Mouse (Mus musculus) midbrain, postnatal 0 days (tissue): ENCODE data around the gene Hist1h1t. TPM values are rescaled to one million over a fixed set of nuclear protein-coding genes. Genes with fewer than 3 reads are reported as not detected.

Source experiments
- ATAC-seq: fragments of 200-750 bp; cut with Nextera tagmentation; 2 replicates; pipeline ENCODE4 v1.8.0; 2017; ENCODE audit warnings: moderate number of reproducible peaks, mild to moderate bottlenecking, moderate TSS enrichment, moderate library complexity; ENCODE audit not compliant: low FRiP score
- DNase-seq: peaks from one replicate; pipeline ENCODE4 v3.0.0-alpha.2; 2015; ENCODE audit warnings: low spot score
- H3K27ac ChIP-seq: fragments of 300-500 bp; sonication (generic); 2 replicates; pipeline ENCODE4 v1.5.1; 2014; ENCODE audit warnings: low read depth, mild to moderate bottlenecking, low read length, mixed read lengths
- H3K27me3 ChIP-seq: fragments of 300-500 bp; sonication (generic); 2 replicates; pipeline ENCODE4 v1.6.1; 2014; ENCODE audit warnings: low read length, control low read depth, mixed read lengths; ENCODE audit not compliant: insufficient read depth
- H3K36me3 ChIP-seq: fragments of 300-500 bp; sonication (generic); 2 replicates; pipeline ENCODE4 v1.6.1; 2014; ENCODE audit warnings: low read length, control low read depth, mixed read lengths; ENCODE audit not compliant: insufficient read depth
- H3K4me1 ChIP-seq: fragments of 300-500 bp; sonication (generic); 2 replicates; pipeline ENCODE4 v1.6.1; 2014; ENCODE audit warnings: mild to moderate bottlenecking, control low read depth, antibody characterized with exemption, low read length, mixed read lengths; ENCODE audit not compliant: insufficient read depth
- H3K4me2 ChIP-seq: fragments of 300-500 bp; sonication (generic); 2 replicates; pipeline ENCODE4 v1.6.1; 2014; ENCODE audit warnings: low read depth, mild to moderate bottlenecking, low read length, mixed read lengths; ENCODE audit not compliant: poor library complexity, severe bottlenecking
- H3K4me3 ChIP-seq: fragments of 300-500 bp; sonication (generic); 2 replicates; pipeline ENCODE4 v1.5.1; 2014; ENCODE audit warnings: low read depth, mild to moderate bottlenecking, low read length, moderate library complexity
- H3K9ac ChIP-seq: fragments of 300-500 bp; sonication (generic); replicated peaks from 2 replicates; pipeline ENCODE4 v1.6.1; 2014; ENCODE audit warnings: mild to moderate bottlenecking, low read length, moderate library complexity, mixed read lengths; ENCODE audit not compliant: poor library complexity, severe bottlenecking
- H3K9me3 ChIP-seq: fragments of 300-500 bp; sonication (generic); 2 replicates; pipeline ENCODE4 v1.6.1; 2016; ENCODE audit warnings: low read length, control low read depth
- CTCF ChIP-seq: IDR thresholded peaks from 2 replicates; pipeline ENCODE4 v1.5.1; 2016; ENCODE audit warnings: antibody characterized with exemption, mild to moderate bottlenecking
- WGBS: fragments of 180-500 bp; shearing (Covaris S2); extraction: QIAGEN DNeasy Blood & Tissue Kit; methylation state at CpG from one replicate; pipeline ENCODE4 v1.1.7; 2014; 5-methylcytosine and 5-hydroxymethylcytosine counted together
- polyA plus RNA-seq: library from polyadenylated mRNA; unstranded; fragments of >200 nt; fragmentation: Nextera tagmentation; extraction: Ambion mirVana; gene quantifications from 2 replicates; pipeline ENCODE4 v1.2.1, GENCODE M21; 2015
- total RNA-seq: library from RNA; depleted of rRNA; stranded (reverse); fragments of >200 nt; gene quantifications from 2 replicates; pipeline ENCODE4 v1.2.3, GENCODE M21; 2014

Hist1h1t gene
- total and polyA plus RNA-seq, 2 experiments from 2014 or later, result 0.93 TPM; not detected in 1

- Histone ChIP-seq H3K27me3 (no peaks in the 10 kb centered on the region), H3K4me3 (no peak overlapping the region), H3K9me3 (no peaks in the 10 kb centered on the region), H3K4me1 (no peaks in the 10 kb centered on the region), H3K9ac (no peak overlapping the region), H3K27ac (no peak overlapping the region), H3K36me3 (no peaks in the 10 kb centered on the region), H3K4me2 (no peak overlapping the region)
- DNase-seq, result no peak
- WGBS, result 82% methylated on average over 4 of the region's 4 CpGs
- no peak for TF ChIP-seq CTCF
- no peak for ATAC-seq
These were observed 28.6 kb downstream of the Hist1h1t start for GRCm38 (mm10) chr13:23724239-23724638.

DNA sequence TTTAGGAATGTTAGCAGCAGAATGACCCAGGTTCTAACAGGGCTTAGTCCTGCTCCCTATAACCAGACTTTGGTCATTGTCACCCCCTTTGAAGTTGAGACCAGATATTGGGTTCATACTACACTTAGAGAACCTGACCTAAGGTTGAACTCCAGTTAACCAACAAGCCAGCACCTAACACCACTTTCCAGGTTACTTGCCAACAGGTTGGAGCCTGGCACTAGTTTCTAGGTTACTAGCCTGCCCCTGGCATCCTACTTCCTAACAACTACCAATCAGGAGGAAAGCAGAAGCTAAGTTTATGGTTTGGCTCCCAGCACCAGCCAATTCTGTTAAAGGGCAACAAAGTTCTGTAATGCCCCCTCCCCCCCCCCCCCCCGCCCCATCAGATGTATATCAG, 29.6 kb downstream of the Hist1h1t start:
- no peak for TF ChIP-seq CTCF
- Histone ChIP-seq H3K36me3 (no peaks in the 10 kb centered on the region), H3K27me3 (no peaks in the 10 kb centered on the region), H3K27ac (no peak overlapping the region), H3K4me2 (no peak overlapping the region), H3K9ac (no peak overlapping the region), H3K4me1 (no peaks in the 10 kb centered on the region), H3K9me3 (no peaks in the 10 kb centered on the region), H3K4me3 (no peak overlapping the region)
- ATAC-seq (no peak), DNase-seq (no peak)
- no CpG with 5 or more reads among the region's 1 CpGs for WGBS

GRCm38 (mm10) chr13:23728472-23729191, 33.0 kb downstream of the Hist1h1t start:
- Histone ChIP-seq H3K27me3 (no peaks in the 10 kb centered on the region), H3K36me3 (no peaks in the 10 kb centered on the region), H3K4me2 (no peak overlapping the region), H3K4me3 (no peak overlapping the region), H3K27ac (no peak overlapping the region), H3K9ac (no peak overlapping the region), H3K9me3 (no peaks in the 10 kb centered on the region), H3K4me1 (no peaks in the 10 kb centered on the region)
- TF ChIP-seq CTCF, result no peak
- ATAC-seq, result no peak
- 84% methylated on average over 18 of the region's 18 CpGs for WGBS
- no peak for DNase-seq

- ATAC-seq, result no peak
These were observed 33.5 kb downstream of the Hist1h1t start for GRCm38 (mm10) chr13:23729192-23729525.

DNA sequence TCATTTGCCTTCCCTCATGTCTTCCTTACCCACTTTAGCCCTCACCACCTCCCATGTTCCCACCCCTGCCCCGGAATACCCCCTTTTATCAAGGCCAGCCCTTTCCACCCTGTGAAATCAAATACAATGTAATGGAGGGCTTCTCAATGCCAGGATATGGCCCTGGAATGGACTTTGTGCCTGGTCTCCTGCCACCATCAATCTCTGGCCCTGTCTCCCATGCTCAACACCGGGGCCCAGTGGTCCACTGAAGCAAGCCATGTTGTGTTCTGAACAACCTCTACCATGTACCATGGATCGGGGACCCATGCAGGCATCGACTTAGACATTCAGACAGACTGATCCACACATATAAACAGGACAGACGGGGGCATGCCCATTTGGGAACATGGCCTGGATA, 34.1 kb downstream of the Hist1h1t start:
- H3K27ac ChIP-seq, result no peak overlapping the region
- TF ChIP-seq CTCF, result no peak
- no peaks in the 10 kb centered on the region for H3K27me3 ChIP-seq
- DNase-seq (no peak), ATAC-seq (no peak)
- H3K4me2 ChIP-seq, result no peak overlapping the region
- no peak overlapping the region for H3K4me3 ChIP-seq
- H3K9ac ChIP-seq, result no peak overlapping the region
- H3K4me1 ChIP-seq, result no peaks in the 10 kb centered on the region
- no peaks in the 10 kb centered on the region for H3K36me3 ChIP-seq
- no peaks in the 10 kb centered on the region for H3K9me3 ChIP-seq
- 91% methylated on average over 5 of the region's 5 CpGs for WGBS

More at GRCm38 (mm10) chr13:23729192-23729525, 33.5 kb downstream of the Hist1h1t start:
- H3K4me2 ChIP-seq, result no peak overlapping the region
- no peak overlapping the region for H3K4me3 ChIP-seq
- no peaks in the 10 kb centered on the region for H3K36me3 ChIP-seq
- H3K9ac ChIP-seq, result no peak overlapping the region
- no peaks in the 10 kb centered on the region for H3K9me3 ChIP-seq
- no peaks in the 10 kb centered on the region for H3K4me1 ChIP-seq
- no peak overlapping the region for H3K27ac ChIP-seq
- no peak for DNase-seq
- WGBS, result 89% methylated on average over 9 of the region's 9 CpGs
- no peak for TF ChIP-seq CTCF
- no peaks in the 10 kb centered on the region for H3K27me3 ChIP-seq

- H3K9me3 ChIP-seq, result no peaks in the 10 kb centered on the region
- TF ChIP-seq CTCF, result no peak
- H3K27ac ChIP-seq, result no peak overlapping the region
- H3K36me3 ChIP-seq, result no peaks in the 10 kb centered on the region
- H3K27me3 ChIP-seq, result no peaks in the 10 kb centered on the region
- no peak overlapping the region for H3K4me2 ChIP-seq
- no peaks in the 10 kb centered on the region for H3K4me1 ChIP-seq
- no peak overlapping the region for H3K4me3 ChIP-seq
- WGBS, result 61% methylated on average over 8 of the region's 8 CpGs
- ATAC-seq (no peak), DNase-seq (no peak)
- H3K9ac ChIP-seq, result no peak overlapping the region
These were observed 34.9 kb downstream of the Hist1h1t start for GRCm38 (mm10) chr13:23730479-23730878.
